Mouse (Mus musculus) stomach, postnatal 0 days (tissue): ENCODE results near the gene Nppb. TPM values are rescaled to one million over a fixed set of nuclear protein-coding genes. Genes with fewer than 3 reads are reported as not detected.

ENCODE experiments used
- ATAC-seq: fragments of 200-750 bp; cut with Nextera tagmentation; 2 replicates; pipeline ENCODE4 v1.8.0; 2017; ENCODE audit not compliant: low FRiP score, low TSS enrichment
- DNase-seq: peaks from one replicate; pipeline ENCODE4 v3.0.0-alpha.2; 2016; ENCODE audit warnings: low spot score
- H3K27ac ChIP-seq: fragments of 300-500 bp; sonication (generic); replicated peaks from 2 replicates; pipeline ENCODE4 v1.5.1; 2014; ENCODE audit warnings: mild to moderate bottlenecking, control low read depth
- H3K27me3 ChIP-seq: fragments of 300-500 bp; sonication (generic); 2 replicates; pipeline ENCODE4 v1.6.1; 2014; ENCODE audit warnings: low read length; ENCODE audit not compliant: control insufficient read depth, insufficient read depth
- H3K36me3 ChIP-seq: fragments of 300-500 bp; sonication (generic); 2 replicates; pipeline ENCODE4 v1.6.1; 2014; ENCODE audit warnings: low read length, mixed read lengths; ENCODE audit not compliant: control insufficient read depth, insufficient read depth
- H3K4me1 ChIP-seq: fragments of 300-500 bp; sonication (generic); replicated peaks from 2 replicates; pipeline ENCODE4 v1.6.1; 2014; ENCODE audit warnings: antibody characterized with exemption; ENCODE audit not compliant: control insufficient read depth, insufficient read depth
- H3K4me2 ChIP-seq: fragments of 300-500 bp; sonication (generic); replicated peaks from 2 replicates; pipeline ENCODE4 v1.6.1; 2014; ENCODE audit warnings: low read depth, mild to moderate bottlenecking, control low read depth, moderate library complexity
- H3K4me3 ChIP-seq: fragments of 300-500 bp; sonication (generic); 2 replicates; pipeline ENCODE4 v1.5.1; 2014; ENCODE audit warnings: low read depth, low read length, control low read depth
- H3K9ac ChIP-seq: fragments of 300-500 bp; sonication (generic); 2 replicates; pipeline ENCODE4 v1.6.1; 2014; ENCODE audit warnings: mild to moderate bottlenecking, low read length, control low read depth, mixed read lengths
- H3K9me3 ChIP-seq: fragments of 300-500 bp; sonication (generic); 2 replicates; pipeline ENCODE4 v1.6.1; 2016; ENCODE audit warnings: low read length; ENCODE audit not compliant: control insufficient read depth
- CTCF ChIP-seq: IDR thresholded peaks from 2 replicates; pipeline ENCODE4 v1.5.1; 2016; ENCODE audit warnings: antibody characterized with exemption, low read depth, mild to moderate bottlenecking, moderate library complexity
- EP300 ChIP-seq: optimal IDR thresholded peaks from 2 replicates; pipeline ENCODE3; 2016; ENCODE audit warnings: antibody characterized with exemption
- WGBS: fragments of 180-500 bp; shearing (Covaris S2); extraction: QIAGEN DNeasy Blood & Tissue Kit; methylation state at CpG from one replicate; pipeline ENCODE4 v1.1.7; 2014; 5-methylcytosine and 5-hydroxymethylcytosine counted together
- polyA plus RNA-seq: library from polyadenylated mRNA; unstranded; fragments of >200 nt; fragmentation: Nextera tagmentation; extraction: Ambion mirVana; gene quantifications from 2 replicates; pipeline ENCODE4 v1.2.1, GENCODE M21; 2015

Nppb gene
- polyA plus RNA-seq, 1 experiment from 2014 or later, result not detected

DNA sequence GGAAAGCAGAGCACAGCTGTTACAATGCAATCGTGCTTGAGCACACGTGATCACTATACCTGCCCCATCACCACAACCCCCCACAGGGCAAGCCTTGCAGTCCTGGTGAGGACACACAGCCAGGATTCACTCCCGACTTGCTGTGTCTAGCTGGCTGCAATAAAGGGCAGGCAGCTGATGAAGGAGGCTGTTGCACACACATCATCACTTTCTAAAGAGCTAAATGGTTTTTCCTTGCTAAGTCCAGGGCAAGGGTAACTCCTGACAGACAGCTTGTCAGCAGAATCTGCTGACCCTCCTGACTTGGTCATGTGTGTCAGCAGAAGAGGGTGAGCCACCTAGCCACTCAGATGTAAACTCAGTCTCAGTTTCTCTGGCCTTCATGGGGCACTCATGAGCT lies 31.4 kb downstream of the Nppb start:
- no peak overlapping the region for H3K9ac ChIP-seq
- WGBS, result 73% methylated on average over 3 of the region's 3 CpGs
- TF ChIP-seq CTCF, result no peak
- no peak for TF ChIP-seq EP300
- no peak overlapping the region for H3K4me2 ChIP-seq
- ATAC-seq (no peak), DNase-seq (no peak)
- H3K4me3 ChIP-seq, result no peak overlapping the region
- no peak overlapping the region for H3K27ac ChIP-seq
- no peaks in the 10 kb centered on the region for H3K4me1 ChIP-seq
- H3K9me3 ChIP-seq, result no peaks in the 10 kb centered on the region
- no peaks in the 10 kb centered on the region for H3K27me3 ChIP-seq
- H3K36me3 ChIP-seq, result peaks cover 42% of the 10 kb centered on the region

- H3K36me3 ChIP-seq, result peaks cover 41% of the 10 kb centered on the region
Measured at GRCm38 (mm10) chr4:148018410-148018809, 32.8 kb downstream of the Nppb start.

DNA sequence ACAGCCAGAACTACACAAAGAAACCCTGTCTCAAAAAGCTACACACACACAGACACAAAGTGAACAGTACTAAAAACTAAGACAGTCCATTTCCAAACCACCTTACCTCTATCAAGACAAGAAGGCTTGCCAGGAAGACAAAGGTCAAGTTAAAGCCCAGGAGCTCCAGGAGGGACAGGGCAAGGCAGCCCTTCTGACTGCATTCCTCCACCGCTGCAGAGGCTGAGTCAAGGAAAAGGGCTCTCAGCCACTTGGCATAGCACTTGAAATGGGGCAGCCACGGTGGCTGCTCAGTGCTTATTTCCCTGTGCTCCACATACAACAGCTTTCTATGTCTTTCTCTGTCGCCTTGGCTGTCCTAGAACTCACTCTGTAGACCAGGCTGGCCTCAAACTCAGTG lies 38.4 kb downstream of the Nppb start:
- WGBS, result 89% methylated on average over 3 of the region's 3 CpGs
- Histone ChIP-seq H3K27me3 (no peaks in the 10 kb centered on the region), H3K4me1 (no peaks in the 10 kb centered on the region), H3K36me3 (peaks cover 25% of the 10 kb centered on the region), H3K9me3 (no peaks in the 10 kb centered on the region), H3K27ac (no peak overlapping the region), H3K9ac (no peak overlapping the region), H3K4me3 (no peak overlapping the region), H3K4me2 (no peak overlapping the region)
- DNase-seq, result no peak
- TF ChIP-seq EP300 (no peak), CTCF (no peak)
- ATAC-seq, result no peak

More at GRCm38 (mm10) chr4:148018410-148018809, 32.8 kb downstream of the Nppb start:
- TF ChIP-seq EP300, result no peak
- TF ChIP-seq CTCF, result no peak
- Histone ChIP-seq H3K27me3 (no peaks in the 10 kb centered on the region), H3K4me3 (no peak overlapping the region), H3K4me1 (no peaks in the 10 kb centered on the region), H3K9ac (no peak overlapping the region), H3K9me3 (no peaks in the 10 kb centered on the region), H3K4me2 (no peak overlapping the region), H3K27ac (no peak overlapping the region)
- 80% methylated on average over 2 of the region's 2 CpGs for WGBS
- no peak for DNase-seq
- no peak for ATAC-seq

GRCm38 (mm10) chr4:148029297-148029696 lies 43.7 kb downstream of the Nppb start:
- Histone ChIP-seq H3K4me1 (no peaks in the 10 kb centered on the region), H3K9ac (no peak overlapping the region), H3K36me3 (peaks cover 15% of the 10 kb centered on the region), H3K4me3 (no peak overlapping the region), H3K27me3 (no peaks in the 10 kb centered on the region), H3K4me2 (no peak overlapping the region), H3K27ac (no peak overlapping the region), H3K9me3 (no peaks in the 10 kb centered on the region)
- WGBS, result 94% methylated on average over 7 of the region's 7 CpGs
- no peak for DNase-seq
- TF ChIP-seq CTCF (no peak), EP300 (no peak)
- ATAC-seq, result no peak

GRCm38 (mm10) chr4:148030506-148030905 lies 44.9 kb downstream of the Nppb start:
- Histone ChIP-seq H3K27me3 (no peaks in the 10 kb centered on the region), H3K36me3 (peaks cover 5% of the 10 kb centered on the region; the same call in 1 of the 2 replicates), H3K4me3 (no peak overlapping the region), H3K27ac (no peak overlapping the region), H3K4me2 (no peak overlapping the region), H3K9me3 (no peaks in the 10 kb centered on the region), H3K9ac (no peak overlapping the region), H3K4me1 (no peaks in the 10 kb centered on the region)
- 65% methylated on average over 5 of the region's 5 CpGs for WGBS
- TF ChIP-seq CTCF (no peak), EP300 (no peak)
- no peak for DNase-seq
- no peak for ATAC-seq

DNA sequence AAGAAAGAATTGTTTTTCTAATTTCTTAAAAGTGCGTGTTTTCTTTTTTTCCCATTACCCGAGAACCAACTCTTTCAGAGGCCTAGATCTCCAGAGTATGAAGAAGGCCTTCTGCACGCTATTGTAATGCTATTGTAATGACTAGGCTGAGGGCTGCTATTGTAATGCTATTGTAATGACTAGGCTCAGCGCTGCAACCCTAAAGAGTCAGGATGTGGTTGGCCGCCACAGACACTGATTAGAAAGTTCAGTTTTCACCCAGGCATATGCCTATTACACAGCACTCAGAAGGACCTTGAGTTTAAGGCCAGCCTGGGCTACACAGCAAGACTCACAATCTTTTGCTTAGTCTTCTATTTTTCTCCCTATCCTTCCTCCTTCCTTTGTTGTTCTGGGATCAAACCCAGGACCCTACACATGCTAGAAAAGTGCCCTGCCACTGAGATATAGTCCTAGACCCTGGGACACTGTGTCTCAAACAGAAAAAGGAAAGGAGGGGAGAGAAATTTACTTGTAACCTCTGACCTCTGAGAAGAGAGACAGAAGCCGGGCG lies 48.3 kb downstream of the Nppb start:
- DNase-seq, result no peak
- Histone ChIP-seq H3K9me3 (no peaks in the 10 kb centered on the region), H3K36me3 (no peaks in the 10 kb centered on the region; the same call in 1 of the 2 replicates), H3K9ac (no peak overlapping the region), H3K4me2 (no peak overlapping the region), H3K27me3 (no peaks in the 10 kb centered on the region), H3K27ac (no peak overlapping the region), H3K4me1 (no peaks in the 10 kb centered on the region; the same call in 1 of the 2 replicates), H3K4me3 (no peak overlapping the region)
- no peak for ATAC-seq
- TF ChIP-seq CTCF (no peak), EP300 (no peak)
- 83% methylated on average over 7 of the region's 7 CpGs for WGBS
